Mouse (Mus musculus): ENCODE data around the gene Alg14. TPM values are rescaled to one million over a fixed set of nuclear protein-coding genes. Genes with fewer than 3 reads are reported as not detected.

Gene Alg14
- total and polyA plus RNA-seq, 3 experiments = 6.0 to 10.2 (median 6.3) TPM

DNA sequence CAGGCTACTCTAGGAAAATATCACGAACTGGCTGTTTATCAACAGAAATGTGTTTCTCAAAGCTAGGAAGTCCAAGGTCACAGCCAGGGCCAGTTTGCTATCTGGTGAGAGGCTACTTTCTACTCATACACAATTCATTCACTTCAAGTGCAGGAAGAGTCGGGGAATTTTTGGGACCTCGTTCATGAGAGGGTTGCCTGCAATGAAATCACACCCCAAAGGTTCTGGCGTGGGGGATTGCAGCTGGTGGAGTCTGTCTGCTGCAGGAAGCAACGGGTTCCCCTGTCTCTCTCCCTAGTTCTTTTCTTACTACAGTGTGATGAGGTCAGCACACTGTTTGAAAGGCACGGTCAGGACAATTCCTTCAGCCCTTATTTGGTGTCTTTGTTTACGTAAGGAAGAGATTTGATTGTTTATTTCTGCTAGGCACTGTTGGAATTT is 48.8 kb downstream of the Alg14 start:
- no peak for DNase-seq (ENCODE audit: extremely low read depth)
- no peaks in the 10 kb centered on the region for H3K27me3 ChIP-seq (replicated peaks)
- no peak overlapping the region for H3K4me3 ChIP-seq (replicated peaks in 1 of 3; ENCODE audit: low read depth in 2 of 3, low read length in 2 of 3, poor library complexity in 1 of 3)
- in situ Hi-C loops (cut with MboI; ENCODE audit: low pct_ligation_motif_present, low pct_unique_long_range_greater_than_20kb, low sequenced_read_pairs) = no loop called here
- dilution Hi-C loops (cut with MboI; ENCODE audit: extremely low pct_ligation_motif_present, extremely low pct_unique_long_range_greater_than_20kb, low sequenced_read_pairs) = no loop called here
- no peak overlapping the region for H3K9ac ChIP-seq (ENCODE audit: insufficient read depth, low read depth)
- H3K36me3 ChIP-seq (replicated peaks in 1 of 2; ENCODE audit: control insufficient read depth in 1 of 2, insufficient read depth in 1 of 2, low read length in 1 of 2) = peaks cover 0 to 17% of the 10 kb centered on the region in 2 experiments
- no peaks in the 10 kb centered on the region for H3K79me2 ChIP-seq (replicated peaks; ENCODE audit: control insufficient read depth, extremely low read depth, insufficient read depth, poor library complexity, severe bottlenecking)
- peaks cover 2 to 12% of the 10 kb centered on the region in 2 experiments for H3K4me1 ChIP-seq (ENCODE audit: control insufficient read depth in 1 of 2, insufficient read depth in 2 of 2)
- no peak overlapping the region for H3K27ac ChIP-seq (ENCODE audit: insufficient read depth, low read depth)
- no peak for TF ChIP-seq MEF2A (IDR thresholded peaks at IDR 0.05; ENCODE audit: borderline replicate concordance, low read depth, low read length)
- TF ChIP-seq ELF1 (IDR thresholded peaks at IDR 0.05; ENCODE audit: low read depth, low read length) = no peak
- no peak for TF ChIP-seq JUN (IDR thresholded peaks at IDR 0.05; ENCODE audit: insufficient read depth, low read depth, low read length)
- TF ChIP-seq E2F4 (IDR thresholded peaks at IDR 0.05; ENCODE audit: insufficient replicate concordance, low read depth, low read length) = no peak
- no peak for TF ChIP-seq ZKSCAN1 (IDR thresholded peaks at IDR 0.05; ENCODE audit: borderline replicate concordance, low read depth, low read length)
- no peak for TF ChIP-seq MAZ (IDR thresholded peaks at IDR 0.05; ENCODE audit: low read depth, low read length)
- no peak for TF ChIP-seq TCF12 (IDR thresholded peaks at IDR 0.05; ENCODE audit: low read depth, low read length)
- no peak for TF ChIP-seq NELFE (IDR thresholded peaks at IDR 0.05; ENCODE audit: low read depth, low read length)
- no peak for TF ChIP-seq IRF4 (IDR thresholded peaks at IDR 0.05; ENCODE audit: low read depth, low read length)
- TF ChIP-seq RCOR1 (conservative IDR thresholded peaks at IDR 0.05; ENCODE audit: low read depth, low read length) = no peak
- TF ChIP-seq RAD21 (IDR thresholded peaks at IDR 0.05; ENCODE audit: low read depth, low read length) = no peak
- TF ChIP-seq BHLHE40 (IDR thresholded peaks at IDR 0.05; ENCODE audit: low read depth, low read length) = no peak
- TF ChIP-seq UBTF (IDR thresholded peaks at IDR 0.05; ENCODE audit: low read depth, low read length) = no peak
- TF ChIP-seq JUND (conservative IDR thresholded peaks at IDR 0.05; ENCODE audit: low read depth, low read length) = no peak
- TF ChIP-seq ETS1 (conservative IDR thresholded peaks at IDR 0.05; ENCODE audit: low read depth, low read length) = no peak
- no peaks in the 10 kb centered on the region for H3K9me3 ChIP-seq (replicated peaks; ENCODE audit: low read length)
- H3K4me2 ChIP-seq (ENCODE audit: insufficient read depth, low read depth, poor library complexity, severe bottlenecking) = no peak overlapping the region

DNA sequence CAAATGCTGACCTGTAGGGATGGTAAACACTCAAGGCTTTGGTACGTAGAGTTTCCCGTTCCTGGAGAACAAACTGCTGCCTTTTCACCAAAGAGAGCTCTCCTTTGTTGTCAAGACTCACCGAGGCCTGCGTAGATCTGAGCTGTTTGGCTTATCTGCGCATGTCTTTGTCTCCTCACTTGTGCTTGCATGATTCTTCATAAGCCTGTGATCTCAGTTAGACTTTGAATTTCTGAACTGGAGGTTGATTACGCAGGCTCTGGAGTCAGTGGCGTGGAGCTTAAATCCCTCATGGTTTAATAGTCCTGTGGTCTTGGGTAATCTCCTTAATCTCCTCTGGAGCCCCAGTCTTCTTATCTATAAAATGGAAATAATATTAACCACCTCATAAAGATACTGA is 51.7 kb downstream of the Alg14 start:
- H3K27ac ChIP-seq (ENCODE audit: insufficient read depth, low read depth) = no peak overlapping the region
- H3K9ac ChIP-seq (ENCODE audit: insufficient read depth, low read depth) = no peak overlapping the region
- no peaks in the 10 kb centered on the region for H3K79me2 ChIP-seq (replicated peaks; ENCODE audit: control insufficient read depth, extremely low read depth, insufficient read depth, poor library complexity, severe bottlenecking)
- TF ChIP-seq ETS1 (conservative IDR thresholded peaks at IDR 0.05; ENCODE audit: low read depth, low read length) = no peak
- no peak for TF ChIP-seq CHD2 (IDR thresholded peaks at IDR 0.05; ENCODE audit: low read length)
- no peak for TF ChIP-seq POLR2AphosphoS2 (IDR thresholded peaks at IDR 0.05; ENCODE audit: low read depth, low read length)
- no peak for TF ChIP-seq JUND (conservative IDR thresholded peaks at IDR 0.05; ENCODE audit: low read depth, low read length)
- no peak for TF ChIP-seq MAZ (IDR thresholded peaks at IDR 0.05; ENCODE audit: low read depth, low read length)
- TF ChIP-seq PAX5 (IDR thresholded peaks at IDR 0.05; ENCODE audit: low read length) = no peak
- no peak for TF ChIP-seq MAX (IDR thresholded peaks at IDR 0.05; ENCODE audit: low read length)
- no peak for TF ChIP-seq USF1 (IDR thresholded peaks at IDR 0.05; ENCODE audit: low read depth, low read length)
- no peak for TF ChIP-seq SMC3 (IDR thresholded peaks at IDR 0.05; ENCODE audit: low read depth, low read length)
- no peak for TF ChIP-seq JUN (IDR thresholded peaks at IDR 0.05; ENCODE audit: insufficient read depth, low read depth, low read length)
- no peak for TF ChIP-seq MAFK (IDR thresholded peaks at IDR 0.05; ENCODE audit: insufficient replicate concordance, low read length)
- no peak for TF ChIP-seq UBTF (IDR thresholded peaks at IDR 0.05; ENCODE audit: low read depth, low read length)
- no peaks in the 10 kb centered on the region for H3K9me3 ChIP-seq (replicated peaks; ENCODE audit: low read length)
- no peak overlapping the region for H3K4me2 ChIP-seq (ENCODE audit: insufficient read depth, low read depth, poor library complexity, severe bottlenecking)
- in situ Hi-C loops (cut with MboI; ENCODE audit: low pct_ligation_motif_present, low pct_unique_long_range_greater_than_20kb, low sequenced_read_pairs) (no loop called here), dilution Hi-C loops (cut with MboI; ENCODE audit: extremely low pct_ligation_motif_present, extremely low pct_unique_long_range_greater_than_20kb, low sequenced_read_pairs) (no loop called here)
- no peak for DNase-seq (ENCODE audit: extremely low read depth)
- H3K4me1 ChIP-seq (ENCODE audit: control insufficient read depth in 1 of 2, insufficient read depth in 2 of 2) = peaks cover 4 to 17% of the 10 kb centered on the region in 2 experiments
- H3K36me3 ChIP-seq (replicated peaks in 1 of 2; ENCODE audit: control insufficient read depth in 1 of 2, insufficient read depth in 1 of 2, low read length in 1 of 2) = peaks cover 0 to 21% of the 10 kb centered on the region in 2 experiments
- H3K27me3 ChIP-seq (replicated peaks) = no peaks in the 10 kb centered on the region
- H3K4me3 ChIP-seq (replicated peaks in 1 of 3; ENCODE audit: low read depth in 2 of 3, low read length in 2 of 3, poor library complexity in 1 of 3) = no peak overlapping the region
